Mouse (Mus musculus): ENCODE data around the gene Gm14226.
"Not testable (repeated sequence)": the region's sequence is repeated elsewhere in the genome, so short reads cannot be mapped to it uniquely, and the experiment has no call there.

Gene Gm14226

DNA sequence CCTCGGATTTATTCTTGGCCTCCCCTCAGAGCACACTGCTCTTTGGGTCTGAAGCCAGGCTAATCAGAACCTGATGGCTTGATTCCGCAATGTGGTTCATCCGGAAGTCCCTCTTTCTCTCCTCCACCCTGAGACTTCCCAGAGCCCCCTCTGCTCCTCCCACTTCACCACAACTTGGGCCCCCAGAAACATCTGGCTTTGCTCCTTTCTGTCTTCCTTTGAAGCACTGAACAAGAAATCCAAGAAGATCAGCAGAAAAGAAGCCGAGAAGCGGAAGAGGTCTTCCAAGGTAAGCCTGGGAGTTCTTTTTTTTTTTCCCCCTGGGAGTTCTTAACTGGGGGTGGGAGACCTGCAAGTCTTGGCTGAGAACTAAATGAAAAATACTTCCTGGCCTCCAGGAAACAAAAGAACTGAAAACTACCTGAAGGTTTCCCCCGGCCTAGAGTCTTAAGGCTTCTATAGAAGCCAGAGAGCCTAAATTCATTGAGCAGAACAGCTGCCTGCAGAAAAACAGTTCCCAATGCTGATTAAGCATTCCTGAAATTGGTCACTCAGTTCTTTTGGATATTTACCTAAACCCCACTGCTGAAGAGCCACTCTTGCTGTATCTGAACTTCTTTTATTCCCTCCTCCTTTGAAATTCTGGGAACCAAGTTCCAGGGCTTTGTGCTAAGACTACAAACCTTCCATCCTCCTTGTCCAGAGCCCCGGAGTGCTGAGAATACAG is 29.5 kb downstream of the Gm14226 start:
- no peak for DNase-seq (ENCODE audit: low spot score)

DNA sequence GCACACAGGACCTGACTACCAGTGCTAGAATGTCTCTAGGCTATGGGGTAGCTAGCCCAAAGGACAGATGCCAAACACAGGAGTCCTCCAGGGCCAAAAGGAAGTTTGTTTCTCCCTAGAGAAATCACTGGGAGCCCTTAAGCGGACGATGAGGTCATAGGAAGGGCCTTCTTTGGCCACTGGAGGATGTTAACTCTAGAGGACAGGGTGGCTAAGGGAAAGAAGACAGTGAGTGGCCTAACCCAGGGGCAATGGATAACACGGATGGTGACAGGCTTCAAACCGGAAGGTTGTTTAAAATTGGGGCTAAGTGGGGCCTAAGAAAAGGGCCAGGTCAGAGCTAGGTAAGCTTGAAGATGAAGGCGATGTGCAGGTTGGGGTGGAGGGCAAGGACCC is 32.0 kb downstream of the Gm14226 start:
- DNase-seq (ENCODE audit: low spot score), result no peak

DNA sequence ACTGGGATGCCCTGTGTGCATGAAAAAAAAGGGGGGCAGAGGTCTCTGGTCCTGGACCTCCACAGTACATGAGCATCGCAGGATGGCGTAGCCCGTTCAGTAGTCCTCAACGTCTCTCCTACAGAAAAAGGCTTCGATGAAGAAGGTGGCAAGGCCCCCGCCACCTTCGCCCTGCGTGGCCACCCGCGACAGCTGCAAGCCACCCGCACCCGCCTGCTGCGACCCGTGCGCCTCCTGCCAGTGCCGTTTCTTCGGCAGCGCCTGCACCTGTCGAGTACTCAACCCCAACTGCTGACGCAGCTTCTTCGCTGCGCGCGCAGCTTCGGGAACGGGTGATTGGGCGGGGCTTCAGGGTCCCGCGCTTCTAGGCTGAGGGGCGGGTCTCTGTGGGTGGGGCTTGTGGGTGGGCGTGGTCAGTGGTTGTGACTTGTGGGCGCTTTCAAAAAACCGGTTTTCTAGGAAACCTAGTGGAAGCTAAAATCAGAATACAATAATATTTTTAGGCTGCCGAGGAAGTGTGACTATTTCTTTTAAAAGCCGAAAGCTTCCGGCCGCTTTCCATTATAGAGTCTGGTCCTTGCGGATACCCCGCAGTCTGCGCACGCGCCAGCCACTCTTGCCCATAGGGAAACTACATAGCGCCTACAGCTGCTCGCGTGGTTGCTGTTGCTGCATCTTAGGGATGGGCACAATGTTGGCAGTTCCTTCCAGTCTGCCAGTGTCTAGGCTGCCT is 32.6 kb downstream of the Gm14226 start:
- peak; percentile 79 for DNase-seq (ENCODE audit: low spot score)

DNA sequence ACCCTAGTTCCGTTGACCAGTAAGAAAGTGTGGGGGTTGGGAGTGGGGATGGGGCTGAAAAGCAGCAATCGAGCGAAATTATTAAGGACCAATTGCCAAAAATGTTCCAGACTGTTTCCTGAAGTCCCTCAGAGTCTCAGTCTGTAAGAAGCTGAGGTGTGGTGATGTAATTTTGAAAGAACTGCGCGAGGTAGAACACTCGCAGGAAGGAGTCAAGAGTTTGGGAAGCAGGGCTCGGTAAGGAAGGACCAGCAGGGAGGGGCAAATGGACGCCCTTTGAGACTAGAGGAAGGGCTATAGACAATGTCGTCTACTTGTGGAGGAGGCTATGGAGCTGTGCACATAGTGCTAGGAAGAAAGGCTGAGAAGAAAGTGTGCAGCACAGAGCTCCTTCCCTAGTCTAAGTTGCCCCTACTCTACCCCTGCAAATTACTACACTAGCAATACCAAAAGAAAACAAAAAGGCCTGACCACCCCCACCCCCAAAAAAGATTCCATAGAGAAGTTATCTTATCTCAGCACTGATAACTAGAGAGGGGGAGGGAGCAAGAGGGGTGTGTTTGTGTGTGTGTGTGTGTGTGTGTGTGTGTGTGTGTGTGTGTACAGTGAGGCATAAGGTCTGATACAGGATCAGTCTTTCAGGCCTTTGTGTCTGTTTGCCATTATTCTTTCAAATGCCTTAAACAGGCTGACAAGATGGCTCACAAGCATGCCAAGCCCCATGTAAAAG is 33.7 kb downstream of the Gm14226 start:
- no peak for DNase-seq (ENCODE audit: low spot score)

DNA sequence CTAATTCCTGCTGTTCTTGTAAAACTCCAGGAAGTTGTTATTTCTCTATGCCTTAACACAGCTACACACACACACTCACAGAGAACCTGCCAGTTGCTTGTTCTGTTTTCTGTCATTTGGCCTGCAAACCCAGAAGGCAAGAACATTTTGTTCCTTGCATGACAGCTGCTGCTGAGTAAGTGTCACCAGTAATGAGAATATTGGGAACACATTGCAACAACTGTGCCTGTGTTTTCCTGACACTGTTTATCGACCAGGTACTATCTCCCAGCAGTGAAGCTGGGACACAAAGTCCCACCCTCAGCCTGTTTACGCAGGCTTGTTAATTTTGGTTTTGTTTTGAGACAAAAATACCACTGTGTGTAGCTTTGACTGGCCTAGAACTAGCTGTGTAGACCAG is 34.6 kb downstream of the Gm14226 start:
- DNase-seq (ENCODE audit: low spot score), result no peak

DNA sequence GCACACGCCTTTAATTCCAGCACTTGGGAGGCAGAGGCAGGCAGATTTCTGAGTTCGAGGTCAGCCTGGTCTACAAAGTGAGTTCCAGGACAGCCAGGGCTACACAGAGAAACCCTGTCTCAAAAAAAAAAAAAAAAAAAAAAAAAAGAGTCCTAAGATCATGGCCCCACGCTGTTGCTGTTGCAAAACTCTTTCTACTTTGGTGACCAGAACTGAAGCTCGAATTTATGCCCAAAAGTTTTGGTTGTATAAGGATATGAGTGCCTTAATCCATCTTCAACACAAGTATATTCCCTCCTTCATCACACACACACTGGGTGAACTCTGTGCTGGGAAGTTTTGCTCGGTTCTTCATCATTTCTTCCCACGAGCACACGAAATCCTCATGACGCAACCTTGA is 35.4 kb downstream of the Gm14226 start:
- not testable (repeated sequence) for DNase-seq (ENCODE audit: low spot score)

DNA sequence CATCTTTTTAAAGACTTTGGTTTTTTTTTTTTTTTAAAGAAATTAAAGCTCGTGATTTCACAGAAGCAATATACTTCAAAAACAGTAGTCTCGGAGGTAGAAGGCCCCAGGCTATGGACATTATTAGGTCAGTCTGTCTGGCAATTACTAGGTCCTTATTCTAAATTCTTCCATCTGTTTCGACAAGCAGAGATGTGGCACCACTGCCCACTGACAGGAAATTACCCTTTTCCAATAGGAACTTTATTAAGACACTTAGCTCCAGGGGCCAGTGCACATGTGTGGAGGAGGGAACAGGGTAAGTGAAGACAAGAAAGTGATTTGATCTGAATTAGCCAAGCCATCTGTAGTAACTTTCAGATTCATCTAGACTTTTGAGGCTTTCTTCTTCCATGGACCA is 36.6 kb downstream of the Gm14226 start:
- no peak for DNase-seq (ENCODE audit: low spot score)

DNA sequence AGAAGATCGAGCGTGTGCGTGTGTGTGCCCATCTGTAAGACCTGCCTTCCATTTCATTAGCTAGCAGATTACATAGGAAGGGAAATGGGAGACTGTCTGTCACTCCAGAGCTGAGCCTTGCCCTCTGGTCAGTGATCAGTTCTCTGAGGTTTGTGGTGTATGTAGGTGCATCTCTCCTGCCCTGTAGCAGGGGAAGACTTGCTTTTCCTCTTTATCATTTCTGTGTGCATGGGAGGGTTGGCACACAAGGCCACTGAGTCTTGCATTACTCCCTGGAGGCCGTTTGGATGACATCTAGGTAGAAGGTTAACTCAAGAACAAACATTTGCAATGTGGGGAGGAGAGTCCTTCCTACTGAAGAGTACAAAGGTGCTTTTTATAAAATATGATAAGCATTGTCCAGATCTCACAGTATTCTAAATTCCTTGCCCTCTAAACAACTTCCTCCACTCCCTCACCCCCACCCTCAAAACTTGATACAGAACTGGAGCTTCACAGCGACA is 38.1 kb downstream of the Gm14226 start:
- DNase-seq (ENCODE audit: low spot score), result no peak

DNA sequence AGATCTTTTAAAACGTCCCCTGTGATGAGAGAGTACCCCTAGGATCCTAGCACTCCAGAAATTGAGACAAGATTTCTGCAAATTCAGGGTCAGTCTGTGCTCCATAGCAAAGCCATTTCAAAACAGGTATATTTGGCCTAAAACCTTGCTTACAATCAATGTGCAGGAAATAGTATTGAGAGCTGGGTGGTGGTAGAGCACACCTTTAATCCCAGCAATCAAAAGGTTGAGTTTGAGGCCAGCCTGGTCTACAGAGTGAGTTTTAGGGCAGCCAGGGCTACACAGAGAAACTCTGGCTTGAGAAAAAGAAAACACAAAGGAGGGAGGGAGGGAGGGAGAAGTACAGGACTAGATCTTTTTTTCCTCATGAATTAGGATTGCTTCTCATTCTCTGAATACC is 39.3 kb downstream of the Gm14226 start:
- DNase-seq (ENCODE audit: low spot score), result no peak

DNA sequence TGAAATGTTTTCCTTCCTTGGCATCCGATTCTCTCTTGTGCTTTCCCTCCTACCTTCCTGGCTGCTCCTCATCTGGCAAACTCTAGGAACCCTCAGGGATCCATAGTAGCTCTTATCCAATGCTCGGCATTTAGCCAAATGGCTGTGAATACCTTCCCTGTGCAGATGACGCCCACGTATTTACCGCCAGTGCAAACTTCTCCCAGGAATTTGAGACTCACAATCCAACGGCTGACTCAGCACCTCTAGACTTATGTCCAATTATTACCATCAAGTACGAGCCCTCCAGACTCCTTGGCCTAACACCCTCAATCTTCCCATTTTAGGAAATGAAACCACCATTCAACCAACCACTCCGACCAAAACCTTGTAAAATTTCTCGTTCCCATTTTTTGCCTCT is 53.0 kb downstream of the Gm14226 start:
- no peak for DNase-seq (ENCODE audit: low spot score)

DNA sequence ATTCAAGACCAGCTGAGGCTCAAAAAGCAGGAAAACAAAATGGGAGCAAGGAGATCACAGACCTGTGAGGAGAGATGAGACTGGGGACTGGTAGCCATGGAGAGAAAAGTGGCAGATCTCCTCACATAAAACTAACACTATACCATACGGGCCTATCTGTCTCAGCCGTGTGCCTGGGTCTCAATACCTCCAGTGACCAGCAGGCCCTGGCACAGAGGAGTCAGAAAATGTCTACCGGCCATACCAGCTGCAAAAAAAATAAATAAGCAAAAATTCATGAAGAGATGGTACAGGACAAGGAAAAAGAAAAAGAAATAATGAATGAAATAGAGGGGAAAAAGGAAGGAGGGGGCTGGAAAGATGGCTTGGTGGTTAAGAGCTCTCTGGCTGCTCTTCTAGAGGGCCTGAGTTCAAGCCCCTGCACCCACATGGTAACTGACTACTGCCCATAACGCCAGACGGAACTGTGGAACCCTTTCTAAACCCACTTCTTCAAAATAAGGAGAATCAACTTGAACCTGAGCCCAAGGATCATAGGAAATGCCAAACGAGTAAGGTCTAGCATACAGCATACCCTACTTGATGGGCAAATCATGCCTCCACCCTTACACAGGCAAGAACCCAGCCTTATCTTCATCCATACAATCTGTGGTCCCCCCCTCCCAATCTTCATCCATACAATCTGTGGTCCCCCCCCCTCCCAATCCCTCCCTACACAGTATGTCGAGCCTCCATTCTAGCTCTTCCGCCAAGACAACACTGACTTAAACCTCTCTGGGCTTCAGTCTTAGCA is 54.5 kb downstream of the Gm14226 start:
- no peak for DNase-seq (ENCODE audit: low spot score)

DNA sequence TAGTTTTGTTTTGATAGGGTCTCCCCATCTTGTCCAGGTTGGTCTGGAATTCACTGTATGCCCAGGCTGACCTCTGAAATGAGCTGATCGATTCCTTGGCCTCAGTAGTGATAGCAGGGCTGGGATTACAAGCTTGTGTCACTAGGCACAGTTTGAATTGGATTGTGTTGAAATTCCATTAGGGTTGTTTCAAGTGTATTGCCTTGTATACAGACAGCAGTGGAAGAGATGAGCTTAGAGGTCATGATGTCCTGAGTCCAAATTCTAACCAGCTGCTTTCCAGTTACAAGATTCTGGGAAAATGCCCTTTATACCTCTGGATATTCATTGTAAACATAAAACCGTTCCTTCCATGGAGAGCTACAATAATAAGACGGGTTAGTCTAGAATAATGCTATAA is 55.3 kb downstream of the Gm14226 start:
- no peak for DNase-seq (ENCODE audit: low spot score)

DNA sequence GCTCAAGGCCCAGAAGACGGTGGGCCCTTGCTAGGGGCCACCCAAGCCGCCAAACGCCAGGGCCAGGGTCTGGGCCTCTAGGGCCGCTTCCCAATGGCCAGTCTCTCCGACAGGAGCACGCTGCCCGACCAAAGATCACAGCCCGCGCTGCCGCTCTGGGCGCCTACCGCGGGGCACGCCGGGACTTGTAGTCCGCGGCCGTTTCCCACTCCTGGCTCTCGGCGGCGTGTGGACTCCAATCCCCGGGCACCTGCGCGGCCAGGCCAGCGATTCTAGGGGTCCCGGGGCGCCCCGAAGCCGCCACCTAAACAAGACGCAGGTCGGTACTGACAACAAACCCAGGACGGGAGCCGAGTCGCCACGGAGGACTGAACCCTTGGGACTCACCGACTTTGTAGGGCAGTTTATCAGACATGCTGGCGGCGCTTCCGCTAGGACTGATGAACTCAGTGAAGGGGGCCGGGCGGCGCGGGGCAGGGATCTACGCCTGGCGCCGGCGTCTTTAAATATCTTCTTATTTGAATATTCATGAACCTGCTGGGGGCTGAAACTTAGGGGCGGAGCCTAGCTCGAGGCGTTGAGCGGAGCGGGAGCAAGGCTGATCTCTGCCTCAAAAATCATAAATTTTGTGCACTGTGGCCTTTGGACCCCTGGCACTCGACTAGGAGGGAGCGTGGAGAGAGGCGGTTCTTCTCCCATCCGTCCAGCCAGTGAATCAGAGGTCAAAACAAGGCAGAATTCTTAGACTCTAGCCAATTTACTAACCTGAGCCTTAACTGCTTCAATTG is 56.1 kb downstream of the Gm14226 start, which contains the start of gene Ahcy:
Gene Ahcy (minus strand): TSS at position 520 of the 788 bp plus-strand sequence.
- peak; percentile 83 for DNase-seq (ENCODE audit: low spot score)

DNA sequence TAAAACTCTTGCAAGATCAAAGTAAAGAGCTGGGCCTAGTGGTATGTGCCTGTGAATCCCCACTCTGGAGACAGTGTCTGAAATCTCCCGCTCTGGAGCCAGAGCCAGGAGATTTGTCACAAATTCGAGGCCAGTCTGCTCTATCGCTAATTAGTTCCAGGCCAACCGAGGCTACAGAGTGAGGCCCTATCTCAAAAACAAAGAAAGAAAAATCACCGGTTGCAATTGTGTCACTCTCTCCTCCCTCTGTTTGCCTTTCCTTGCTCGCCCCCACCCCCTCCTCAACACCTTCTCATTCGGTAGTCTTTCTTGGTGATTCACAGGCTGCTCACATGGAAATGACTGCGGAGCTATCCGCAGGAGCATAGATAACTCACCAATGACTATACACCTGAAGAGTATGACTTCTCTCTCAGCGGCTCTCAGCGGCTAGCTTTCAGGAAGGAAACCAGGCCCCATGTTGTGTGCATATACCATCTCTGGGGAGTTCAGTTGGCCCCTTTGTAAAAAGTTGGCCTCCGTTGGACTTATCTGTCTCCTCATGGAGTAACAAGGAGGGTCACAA is 56.8 kb downstream of the Gm14226 start:
- no peak for DNase-seq (ENCODE audit: low spot score)

DNA sequence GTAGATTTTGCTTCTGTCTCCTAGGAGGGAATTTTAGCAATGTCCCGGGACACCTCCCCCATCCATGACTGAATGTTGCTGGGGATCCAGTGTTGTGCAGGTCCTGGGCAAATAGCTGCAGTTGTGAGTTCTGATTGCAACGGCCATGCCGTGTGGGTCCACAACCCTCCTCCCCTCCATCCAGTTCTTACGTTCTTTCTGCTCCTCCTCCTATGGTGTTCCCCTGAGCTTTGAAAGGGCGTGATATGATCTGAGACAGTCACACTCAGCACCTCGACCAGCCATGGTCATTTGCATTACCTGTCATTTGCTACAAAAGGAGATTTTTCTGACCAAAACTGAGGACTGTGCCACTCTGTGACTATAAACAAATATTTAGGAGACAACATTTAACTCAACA is 57.6 kb downstream of the Gm14226 start:
- no peak for DNase-seq (ENCODE audit: low spot score)

Measured in left cerebral cortex, adult 11 months (tissue).